Mouse (Mus musculus) liver, embryonic 14.5 days (tissue): ENCODE results near the gene Pak4. TPM values are rescaled to one million over a fixed set of nuclear protein-coding genes. Genes with fewer than 3 reads are reported as not detected.
"Not testable (repeated sequence)": the region's sequence is repeated elsewhere in the genome, so short reads cannot be mapped to it uniquely, and the experiment has no call there.

ENCODE experiments used
- ATAC-seq: fragments of 200-750 bp; cut with Nextera tagmentation; 2 replicates; pipeline ENCODE4 v1.8.0; 2017; ENCODE audit warnings: moderate number of reproducible peaks, mild to moderate bottlenecking, moderate library complexity; ENCODE audit not compliant: insufficient read depth
- DNase-seq, 3 experiments: peaks; one replicate each; pipeline ENCODE4 v3.0.0-alpha.2; 2012 to 2013; ENCODE audit warnings: low read depth in 3 of 3, low spot score in 3 of 3
- H3K27ac ChIP-seq: fragments of 300-500 bp; sonication (generic); 2 replicates; pipeline ENCODE4 v1.5.1; 2014; ENCODE audit warnings: moderate library complexity, mild to moderate bottlenecking, control low read depth, inconsistent platforms
- H3K27me3 ChIP-seq: fragments of 300-500 bp; sonication (generic); 2 replicates; pipeline ENCODE4 v1.6.1; 2014; ENCODE audit warnings: mild to moderate bottlenecking, low read length, moderate library complexity; ENCODE audit not compliant: control insufficient read depth, insufficient read depth
- H3K36me3 ChIP-seq: fragments of 300-500 bp; sonication (generic); replicated peaks from 2 replicates; pipeline ENCODE4 v1.6.1; 2014; ENCODE audit warnings: low read depth; ENCODE audit not compliant: control insufficient read depth, insufficient read depth
- H3K4me1 ChIP-seq, 2 experiments: fragments of 200-500 bp in 1 of 2; fragments of 300-500 bp in 1 of 2; sonication (generic) in 1 of 2; replicated peaks; 2 replicates each; pipeline ENCODE4 v1.6.1; 2012 to 2014; ENCODE audit warnings: antibody characterized with exemption in 1 of 2, inconsistent platforms in 1 of 2, low read length in 1 of 2; ENCODE audit not compliant: control insufficient read depth in 2 of 2, insufficient read depth in 2 of 2
- H3K4me2 ChIP-seq: fragments of 300-500 bp; sonication (generic); 2 replicates; pipeline ENCODE4 v1.6.1; 2014; ENCODE audit warnings: low read depth, mild to moderate bottlenecking, control low read depth, moderate library complexity
- H3K4me3 ChIP-seq, 2 experiments: fragments of 200-500 bp in 1 of 2; fragments of 300-500 bp in 1 of 2; sonication (generic) in 1 of 2; 2 replicates each; pipeline ENCODE4 v1.5.1; 2012 to 2014; ENCODE audit warnings: low read depth in 2 of 2, low read length in 2 of 2, mild to moderate bottlenecking in 2 of 2, control low read depth in 1 of 2, inconsistent platforms in 1 of 2, moderate library complexity in 1 of 2; ENCODE audit not compliant: insufficient read depth in 1 of 2
- H3K9ac ChIP-seq: fragments of 300-500 bp; sonication (generic); replicated peaks from 2 replicates; pipeline ENCODE4 v1.6.1; 2014; ENCODE audit warnings: mild to moderate bottlenecking, control low read depth, moderate library complexity
- H3K9me3 ChIP-seq: fragments of 300-500 bp; sonication (generic); 2 replicates; pipeline ENCODE4 v1.6.1; 2016; ENCODE audit warnings: low read length, mixed read lengths; ENCODE audit not compliant: control insufficient read depth
- CTCF ChIP-seq: IDR thresholded peaks from 2 replicates; pipeline ENCODE4 v1.5.1; 2016; ENCODE audit warnings: antibody characterized with exemption, low read depth, control low read depth
- EP300 ChIP-seq: IDR thresholded peaks from 2 replicates; pipeline ENCODE4 v1.6.1; 2016; ENCODE audit warnings: antibody characterized with exemption, low read depth
- WGBS: fragments of 180-500 bp; shearing (Covaris S2); extraction: QIAGEN DNeasy Blood & Tissue Kit; methylation state at CpG from one replicate; pipeline ENCODE4 v1.1.7; 2014; ENCODE audit not compliant: insufficient replicate concordance; 5-methylcytosine and 5-hydroxymethylcytosine counted together
- polyA plus RNA-seq, 2 experiments: library from polyadenylated mRNA; depleted of rRNA in 1 of 2; stranded (reverse) in 1 of 2; unstranded in 1 of 2; fragments of >200 nt; fragmentation: Nextera tagmentation in 1 of 2; extraction: Ambion mirVana in 1 of 2; gene quantifications; 2 replicates each; pipeline versions ENCODE4 v1.2.1 to v1.2.3; 2012 to 2014

Gene Pak4
- polyA plus RNA-seq, 2 experiments = 8.5 to 11.5 TPM

DNA sequence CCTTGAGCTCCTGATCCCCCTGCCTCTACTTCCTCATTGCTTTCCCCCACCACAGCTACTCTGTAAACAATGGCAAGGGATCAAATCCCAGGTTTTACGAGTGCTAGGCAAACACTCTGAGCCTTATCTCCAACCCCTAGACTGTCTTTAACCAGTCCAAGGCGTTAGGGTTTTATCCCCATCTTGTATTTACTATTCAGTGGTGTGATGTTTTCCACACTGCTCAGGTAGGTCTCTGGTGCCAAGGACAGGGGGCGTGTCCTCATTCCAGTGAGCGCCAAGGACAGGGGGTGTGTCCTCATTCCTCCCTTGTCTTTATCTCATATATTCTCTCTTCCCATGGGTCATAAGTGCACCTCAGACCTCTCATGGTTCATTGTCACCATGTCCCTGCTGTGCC, 57.5 kb downstream of the Pak4 start, which contains the start of gene Sycn:
Gene Sycn (plus strand): TSS at position 360 of the 400 bp plus-strand sequence.
- H3K4me3 ChIP-seq = no peak within 1 kb of the TSS
- no peak for DNase-seq
- no peak within 1 kb of the TSS for H3K9ac ChIP-seq

DNA sequence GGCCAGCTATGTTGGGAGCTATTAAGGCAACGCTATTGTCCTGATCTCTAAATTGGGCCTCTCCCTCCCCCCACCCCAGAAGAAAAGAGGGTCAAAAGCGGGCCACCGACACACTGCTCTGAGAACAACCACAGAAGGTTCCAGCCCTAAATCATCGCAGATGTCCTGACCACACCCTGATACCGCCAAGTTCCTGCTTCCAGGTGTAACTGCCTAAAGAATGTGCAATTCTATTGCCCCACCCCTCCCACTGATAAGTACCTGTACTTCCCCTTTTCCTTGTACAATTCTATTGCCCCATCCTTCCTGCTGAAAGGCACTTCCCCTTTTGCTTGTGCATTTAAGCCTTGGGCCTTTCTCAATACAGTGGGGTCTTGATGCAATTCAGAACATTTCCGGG, 59.1 kb downstream of the Pak4 start:
- H3K4me2 ChIP-seq, H3K9ac ChIP-seq, H3K4me1 ChIP-seq, H3K9me3 ChIP-seq, H3K27me3 ChIP-seq, H3K27ac ChIP-seq, DNase-seq, ATAC-seq, H3K4me3 ChIP-seq, H3K36me3 ChIP-seq: not testable (repeated sequence)
- WGBS = 63% methylated on average over 6 of the region's 6 CpGs

More for the DNA sequence above, 57.5 kb downstream of the Pak4 start, which contains the start of gene Sycn:
- ATAC-seq = no peak
- Histone ChIP-seq H3K9me3 (no peaks in the 10 kb centered on the region), H3K4me1 (no peaks in the 10 kb centered on the region), H3K4me2 (no peak within 1 kb of the TSS), H3K36me3 (no peaks in the 10 kb centered on the region), H3K27ac (no peak within 1 kb of the TSS), H3K27me3 (peaks cover 8% of the 10 kb centered on the region)
- TF ChIP-seq EP300 = no peak
- TF ChIP-seq CTCF = no peak
- 51% methylated on average over 4 of the region's 4 CpGs for WGBS

DNA sequence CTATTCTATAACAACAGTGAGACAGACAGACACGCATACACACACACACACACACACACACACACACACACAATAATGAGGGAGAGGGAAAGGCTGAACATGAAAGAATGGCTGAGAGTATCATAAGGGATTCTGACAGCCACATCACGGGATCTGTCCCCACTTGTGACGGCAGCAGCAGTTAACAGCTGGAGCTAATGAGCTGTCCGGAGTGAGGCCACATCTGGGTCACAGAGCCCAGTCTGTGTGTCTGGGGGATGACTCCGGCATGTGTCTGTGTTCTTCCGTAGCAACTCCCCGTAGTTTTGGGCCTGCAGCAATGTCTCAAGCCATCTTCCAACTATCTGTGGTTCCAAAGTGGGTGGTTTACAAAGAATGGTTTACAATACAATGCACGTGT, 66.0 kb downstream of the Pak4 start:
- 0 out of 4 replicates have a peak, but pooled peaks cover 0 to 3% of the 10 kb centered on the region in 2 experiments for H3K4me1 ChIP-seq
- TF ChIP-seq CTCF = no peak
- TF ChIP-seq EP300 = no peak
- no peak for ATAC-seq
- WGBS = 73% methylated on average over 8 of the region's 8 CpGs
- H3K9ac ChIP-seq = no peak overlapping the region
- H3K27me3 ChIP-seq = no peaks in the 10 kb centered on the region
- no peaks in the 10 kb centered on the region for H3K9me3 ChIP-seq
- no peak overlapping the region for H3K27ac ChIP-seq
- DNase-seq = no peak
- H3K4me2 ChIP-seq = no peak overlapping the region
- H3K36me3 ChIP-seq = no peaks in the 10 kb centered on the region
- no peak overlapping the region for H3K4me3 ChIP-seq

DNA sequence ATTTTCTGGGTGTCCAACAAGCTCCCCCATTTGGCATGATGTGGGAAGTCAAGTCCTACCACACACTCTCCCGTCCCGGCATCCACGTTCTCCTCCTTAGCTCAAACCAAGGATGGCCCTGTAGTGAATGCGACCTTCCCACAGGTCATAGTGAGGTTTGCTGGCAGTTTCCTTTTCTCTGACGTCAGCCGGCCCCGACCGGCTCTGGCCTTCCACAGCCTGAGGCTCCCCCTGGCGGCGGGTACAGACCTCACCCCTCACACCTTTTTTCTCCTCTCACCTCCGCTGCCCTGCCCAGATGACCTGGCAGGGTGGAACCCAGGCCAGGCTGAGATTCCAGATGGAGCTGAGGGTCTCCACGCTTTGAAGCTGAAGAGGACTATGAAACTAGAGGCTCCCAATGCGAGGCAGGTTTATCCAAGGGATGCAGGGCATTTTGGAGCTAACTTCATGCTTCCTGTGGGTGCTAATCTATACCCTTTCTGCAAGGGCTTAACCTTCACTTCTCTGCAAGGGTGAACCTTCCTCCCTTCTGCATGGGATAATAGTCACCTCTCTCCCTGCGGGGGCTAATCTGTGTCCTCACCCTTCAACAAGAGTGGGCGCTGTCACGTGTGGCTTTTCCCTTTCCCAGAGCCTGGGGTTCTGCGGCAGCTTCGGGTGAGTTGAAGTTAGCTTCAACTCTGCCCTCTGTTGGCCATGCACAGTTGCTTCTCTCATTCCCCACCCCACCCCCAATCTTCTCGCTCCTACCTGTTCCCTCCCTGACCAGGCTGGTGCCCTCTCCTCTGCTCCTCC, 69.9 kb downstream of the Pak4 start:
- DNase-seq (peak; percentile 36 to 58 (median 52)), ATAC-seq (peak; percentile 62; the same call in 1 of the 2 replicates)
- WGBS = 3% methylated on average over 19 of the region's 19 CpGs
- no peak overlapping the region for H3K9ac ChIP-seq
- H3K4me1 ChIP-seq = 0 out of 4 replicates have a peak, but pooled peaks cover 0 to 3% of the 10 kb centered on the region in 2 experiments
- no peaks in the 10 kb centered on the region for H3K27me3 ChIP-seq
- no peak for TF ChIP-seq EP300
- peak; percentile 93 for TF ChIP-seq CTCF
- no peaks in the 10 kb centered on the region for H3K36me3 ChIP-seq
- no peak overlapping the region for H3K4me3 ChIP-seq
- H3K9me3 ChIP-seq = no peaks in the 10 kb centered on the region
- no peak overlapping the region for H3K27ac ChIP-seq
- H3K4me2 ChIP-seq = no peak overlapping the region

DNA sequence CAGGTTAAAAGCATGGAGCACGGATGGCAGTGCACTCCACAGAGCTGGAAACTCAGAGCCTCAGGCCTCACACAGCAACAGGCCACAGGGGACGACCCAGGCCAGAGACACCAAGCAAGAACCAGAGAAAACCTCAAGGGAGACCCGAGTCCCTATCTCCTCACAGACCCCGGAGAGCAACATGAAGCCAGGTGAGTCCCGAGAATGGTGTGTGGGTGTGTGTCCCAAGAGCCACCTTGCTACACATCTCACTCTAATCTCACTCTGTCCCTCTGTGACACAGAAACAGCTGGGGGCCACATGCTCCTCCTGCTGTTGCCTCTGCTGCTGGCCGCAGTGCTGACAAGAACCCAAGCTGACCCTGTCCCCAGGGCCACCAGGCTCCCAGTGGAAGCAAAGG, 75.4 kb downstream of the Pak4 start, which contains the start of gene Ifnl3:
Gene Ifnl3 (plus strand): TSS at position 301 of the 400 bp plus-strand sequence.
- H3K27ac ChIP-seq = not testable (repeated sequence)

More for the DNA sequence above, 75.4 kb downstream of the Pak4 start, which contains the start of gene Ifnl3:
- not testable (repeated sequence) for H3K36me3 ChIP-seq, DNase-seq, ATAC-seq, H3K4me2 ChIP-seq, H3K4me3 ChIP-seq, H3K9me3 ChIP-seq, H3K9ac ChIP-seq, H3K27me3 ChIP-seq, H3K4me1 ChIP-seq
- 49% methylated on average over 5 of the region's 6 CpGs for WGBS
